Mouse (Mus musculus): Measurements from ENCODE around the gene Tspan12. TPM values are rescaled to one million over a fixed set of nuclear protein-coding genes. Genes with fewer than 3 reads are reported as not detected.
"Not testable (repeated sequence)": the region's sequence is repeated elsewhere in the genome, so short reads cannot be mapped to it uniquely, and the experiment has no call there.

The Tspan12 gene
- total RNA-seq, 1 experiment from 2014 or later: not detected

GRCm38 (mm10) chr6:21790550-21791086 is 61.7 kb downstream of the Tspan12 start:
- ATAC-seq (replicated peaks; ENCODE audit: insufficient number of reproducible peaks, low FRiP score, low TSS enrichment, poor library complexity, severe bottlenecking): no peak

GRCm38 (mm10) chr6:21790036-21790435 is 62.3 kb downstream of the Tspan12 start:
- ATAC-seq (replicated peaks; ENCODE audit: insufficient number of reproducible peaks, low FRiP score, low TSS enrichment, poor library complexity, severe bottlenecking): no peak

GRCm38 (mm10) chr6:21789582-21789981 is 62.7 kb downstream of the Tspan12 start:
- ATAC-seq (replicated peaks; ENCODE audit: insufficient number of reproducible peaks, low FRiP score, low TSS enrichment, poor library complexity, severe bottlenecking): not testable (repeated sequence)

GRCm38 (mm10) chr6:21787757-21788156 is 64.6 kb downstream of the Tspan12 start:
- no peak for ATAC-seq (replicated peaks; ENCODE audit: insufficient number of reproducible peaks, low FRiP score, low TSS enrichment, poor library complexity, severe bottlenecking)

GRCm38 (mm10) chr6:21787274-21787673 is 65.0 kb downstream of the Tspan12 start:
- ATAC-seq (replicated peaks; ENCODE audit: insufficient number of reproducible peaks, low FRiP score, low TSS enrichment, poor library complexity, severe bottlenecking): no peak

GRCm38 (mm10) chr6:21774213-21774916 is 78.0 kb downstream of the Tspan12 start:
- no peak for ATAC-seq (replicated peaks; ENCODE audit: insufficient number of reproducible peaks, low FRiP score, low TSS enrichment, poor library complexity, severe bottlenecking)

GRCm38 (mm10) chr6:21769447-21769809 is 82.9 kb downstream of the Tspan12 start:
- ATAC-seq (replicated peaks; ENCODE audit: insufficient number of reproducible peaks, low FRiP score, low TSS enrichment, poor library complexity, severe bottlenecking): no peak

GRCm38 (mm10) chr6:21768745-21769446 is 83.4 kb downstream of the Tspan12 start:
- ATAC-seq (replicated peaks; ENCODE audit: insufficient number of reproducible peaks, low FRiP score, low TSS enrichment, poor library complexity, severe bottlenecking): no peak

- ATAC-seq (replicated peaks; ENCODE audit: insufficient number of reproducible peaks, low FRiP score, low TSS enrichment, poor library complexity, severe bottlenecking): no peak
Observed at GRCm38 (mm10) chr6:21767787-21768221, 84.5 kb downstream of the Tspan12 start.

- no peak for ATAC-seq (replicated peaks; ENCODE audit: insufficient number of reproducible peaks, low FRiP score, low TSS enrichment, poor library complexity, severe bottlenecking)
Observed at GRCm38 (mm10) chr6:21747536-21747935, 104.8 kb downstream of the Tspan12 start.

- ATAC-seq (replicated peaks; ENCODE audit: insufficient number of reproducible peaks, low FRiP score, low TSS enrichment, poor library complexity, severe bottlenecking): no peak
Observed at GRCm38 (mm10) chr6:21744615-21745266, 107.6 kb downstream of the Tspan12 start.

- ATAC-seq (replicated peaks; ENCODE audit: insufficient number of reproducible peaks, low FRiP score, low TSS enrichment, poor library complexity, severe bottlenecking): no peak
Observed at GRCm38 (mm10) chr6:21740606-21741005, 111.7 kb downstream of the Tspan12 start.

- no peak for ATAC-seq (replicated peaks; ENCODE audit: insufficient number of reproducible peaks, low FRiP score, low TSS enrichment, poor library complexity, severe bottlenecking)
Observed at GRCm38 (mm10) chr6:21722238-21722637, 130.1 kb downstream of the Tspan12 start.

Other genes with a start within 250 kb of the Tspan12 start
- gene Ing3, start 97.1 kb upstream of the Tspan12 start, total RNA-seq (2017): 63.6 to 77.0 TPM (median 66.0 TPM) in 3 replicates
- gene Cped1, start 133.4 kb upstream of the Tspan12 start, total RNA-seq (2017): 0.49 to 1.8 TPM (median 1.6 TPM) in 3 replicates